Mouse (Mus musculus): ENCODE results near the gene Spef1. TPM values are rescaled to one million over a fixed set of nuclear protein-coding genes. Genes with fewer than 3 reads are reported as not detected.

The Spef1 gene
- polyA plus RNA-seq, 1 experiment from 2014 or later: 12.2 TPM

GRCm38 (mm10) chr2:131143007-131143780 lies 43.9 kb downstream of the Spef1 start:
- TF ChIP-seq EP300 (IDR thresholded peaks at IDR 0.05) (no peak), CTCF (IDR thresholded peaks at IDR 0.05) (no peak)
- ATAC-seq: no peak
- no peak overlapping the region for H3K27ac ChIP-seq (ENCODE audit: low read length)
- WGBS: 73% methylated on average over 22 of the region's 22 CpGs
- H3K4me1 ChIP-seq (ENCODE audit: insufficient read depth, low read depth, low read length): peaks cover 7% of the 10 kb centered on the region; the same call in 1 of the 2 replicates
- H3K27me3 ChIP-seq (replicated peaks; ENCODE audit: insufficient read depth, low read length): no peaks in the 10 kb centered on the region
- H3K9ac ChIP-seq (replicated peaks; ENCODE audit: low read depth): no peak overlapping the region
- H3K4me3 ChIP-seq (ENCODE audit: low read depth, low read length): no peak overlapping the region
- H3K4me2 ChIP-seq (replicated peaks; ENCODE audit: low read depth, low read length): peak overlapping the region; percentile 32; the same call in 1 of the 2 replicates
- no peak for DNase-seq (ENCODE audit: low spot score)
- no peaks in the 10 kb centered on the region for H3K9me3 ChIP-seq (ENCODE audit: low read length)
- peaks cover 19% of the 10 kb centered on the region for H3K36me3 ChIP-seq (ENCODE audit: insufficient read depth, low read length)

- H3K27me3 ChIP-seq (replicated peaks; ENCODE audit: insufficient read depth, low read length): no peaks in the 10 kb centered on the region
- no peak overlapping the region for H3K9ac ChIP-seq (replicated peaks; ENCODE audit: low read depth)
- H3K27ac ChIP-seq (ENCODE audit: low read length): no peak overlapping the region
- ATAC-seq (peak; percentile 78), DNase-seq (ENCODE audit: low spot score) (peak; percentile 84)
- H3K9me3 ChIP-seq (ENCODE audit: low read length): no peaks in the 10 kb centered on the region
- peaks cover 15% of the 10 kb centered on the region for H3K36me3 ChIP-seq (ENCODE audit: insufficient read depth, low read length)
- peak overlapping the region; percentile 32; the same call in 1 of the 2 replicates for H3K4me2 ChIP-seq (replicated peaks; ENCODE audit: low read depth, low read length)
- no peak overlapping the region for H3K4me3 ChIP-seq (ENCODE audit: low read depth, low read length)
- H3K4me1 ChIP-seq (ENCODE audit: insufficient read depth, low read depth, low read length): peaks cover 7% of the 10 kb centered on the region; the same call in 1 of the 2 replicates
- WGBS: 30% methylated on average over 18 of the region's 18 CpGs
- peak; percentile 92 for TF ChIP-seq CTCF (IDR thresholded peaks at IDR 0.05)
- TF ChIP-seq EP300 (IDR thresholded peaks at IDR 0.05): no peak
Measured at GRCm38 (mm10) chr2:131142592-131142991, 44.5 kb downstream of the Spef1 start.

- DNase-seq (ENCODE audit: low spot score) (no peak), ATAC-seq (no peak)
- Histone ChIP-seq H3K36me3 (ENCODE audit: insufficient read depth, low read length) (peaks cover 9% of the 10 kb centered on the region; the same call in 1 of the 2 replicates), H3K4me1 (ENCODE audit: insufficient read depth, low read depth, low read length) (peaks cover 7% of the 10 kb centered on the region; the same call in 1 of the 2 replicates), H3K9ac (replicated peaks; ENCODE audit: low read depth) (no peak overlapping the region), H3K4me2 (replicated peaks; ENCODE audit: low read depth, low read length) (no peak overlapping the region), H3K27me3 (replicated peaks; ENCODE audit: insufficient read depth, low read length) (no peaks in the 10 kb centered on the region), H3K4me3 (ENCODE audit: low read depth, low read length) (no peak overlapping the region), H3K27ac (ENCODE audit: low read length) (no peak overlapping the region), H3K9me3 (ENCODE audit: low read length) (no peaks in the 10 kb centered on the region)
- no peak for TF ChIP-seq CTCF (IDR thresholded peaks at IDR 0.05)
- TF ChIP-seq EP300 (IDR thresholded peaks at IDR 0.05): no peak
- 88% methylated on average over 8 of the region's 8 CpGs for WGBS
Measured at GRCm38 (mm10) chr2:131141336-131141986, 45.6 kb downstream of the Spef1 start.

- Histone ChIP-seq H3K9me3 (ENCODE audit: low read length) (no peaks in the 10 kb centered on the region), H3K4me2 (replicated peaks; ENCODE audit: low read depth, low read length) (no peak overlapping the region), H3K4me1 (ENCODE audit: insufficient read depth, low read depth, low read length) (peaks cover 7% of the 10 kb centered on the region; the same call in 1 of the 2 replicates), H3K27me3 (replicated peaks; ENCODE audit: insufficient read depth, low read length) (no peaks in the 10 kb centered on the region), H3K27ac (ENCODE audit: low read length) (peak overlapping the region; percentile 55), H3K9ac (replicated peaks; ENCODE audit: low read depth) (no peak overlapping the region), H3K4me3 (ENCODE audit: low read depth, low read length) (no peak overlapping the region), H3K36me3 (ENCODE audit: insufficient read depth, low read length) (peaks cover 7% of the 10 kb centered on the region; the same call in 1 of the 2 replicates)
- TF ChIP-seq CTCF (IDR thresholded peaks at IDR 0.05) (no peak), EP300 (IDR thresholded peaks at IDR 0.05) (no peak)
- 44% methylated on average over 5 of the region's 5 CpGs for WGBS
- no peak for DNase-seq (ENCODE audit: low spot score)
- no peak for ATAC-seq
Measured at GRCm38 (mm10) chr2:131140533-131140905, 46.6 kb downstream of the Spef1 start.

- Histone ChIP-seq H3K9me3 (ENCODE audit: low read length) (no peaks in the 10 kb centered on the region), H3K4me3 (ENCODE audit: low read depth, low read length) (no peak overlapping the region), H3K27me3 (replicated peaks; ENCODE audit: insufficient read depth, low read length) (no peaks in the 10 kb centered on the region), H3K36me3 (ENCODE audit: insufficient read depth, low read length) (peaks cover 5% of the 10 kb centered on the region; the same call in 1 of the 2 replicates), H3K4me2 (replicated peaks; ENCODE audit: low read depth, low read length) (no peak overlapping the region), H3K27ac (ENCODE audit: low read length) (peak overlapping the region; percentile 55), H3K9ac (replicated peaks; ENCODE audit: low read depth) (no peak overlapping the region), H3K4me1 (ENCODE audit: insufficient read depth, low read depth, low read length) (peaks cover 7% of the 10 kb centered on the region; the same call in 1 of the 2 replicates)
- TF ChIP-seq EP300 (IDR thresholded peaks at IDR 0.05) (peak; percentile 27; the same call in 1 of the 2 replicates), CTCF (IDR thresholded peaks at IDR 0.05) (no peak)
- DNase-seq (ENCODE audit: low spot score): peak; percentile 40
- ATAC-seq: peak; percentile 38
- 20% methylated on average over 5 of the region's 5 CpGs for WGBS
Measured at GRCm38 (mm10) chr2:131139886-131140532, 47.1 kb downstream of the Spef1 start.

- no peak overlapping the region for H3K4me3 ChIP-seq (ENCODE audit: low read depth, low read length)
- H3K27me3 ChIP-seq (replicated peaks; ENCODE audit: insufficient read depth, low read length): no peaks in the 10 kb centered on the region
- no peak for TF ChIP-seq CTCF (IDR thresholded peaks at IDR 0.05)
- ATAC-seq: no peak
- peaks cover 7% of the 10 kb centered on the region; the same call in 1 of the 2 replicates for H3K4me1 ChIP-seq (ENCODE audit: insufficient read depth, low read depth, low read length)
- DNase-seq (ENCODE audit: low spot score): no peak
- no peak overlapping the region for H3K9ac ChIP-seq (replicated peaks; ENCODE audit: low read depth)
- no peak overlapping the region for H3K4me2 ChIP-seq (replicated peaks; ENCODE audit: low read depth, low read length)
- H3K9me3 ChIP-seq (ENCODE audit: low read length): no peaks in the 10 kb centered on the region
- H3K27ac ChIP-seq (ENCODE audit: low read length): peak overlapping the region; percentile 55; the same call in 1 of the 2 replicates
- WGBS: 84% methylated on average over 5 of the region's 5 CpGs
- H3K36me3 ChIP-seq (ENCODE audit: insufficient read depth, low read length): no peaks in the 10 kb centered on the region
Measured at GRCm38 (mm10) chr2:131139287-131139686, 47.8 kb downstream of the Spef1 start.

Measured in lung, postnatal 0 days (tissue).